Mouse (Mus musculus): ENCODE measurements around the gene Cacnb2. TPM values are rescaled to one million over a fixed set of nuclear protein-coding genes. Genes with fewer than 3 reads are reported as not detected.

Cacnb2 gene
- polyA plus RNA-seq, 1 experiment from 2014 or later: 3.3 TPM

GRCm38 (mm10) chr2:14801446-14802046, 198.7 kb downstream of the Cacnb2 start:
- no peak overlapping the region for H3K4me2 ChIP-seq (replicated peaks)
- no peak overlapping the region for H3K27ac ChIP-seq (replicated peaks)
- no peaks in the 10 kb centered on the region for H3K9me3 ChIP-seq
- no peaks in the 10 kb centered on the region for H3K27me3 ChIP-seq
- H3K4me3 ChIP-seq: no peak overlapping the region
- no peak overlapping the region for H3K9ac ChIP-seq (replicated peaks)
- H3K36me3 ChIP-seq: no peaks in the 10 kb centered on the region
- 90% methylated on average over 4 of the region's 4 CpGs for WGBS
- no peak for ATAC-seq (replicated peaks)
- H3K4me1 ChIP-seq: no peaks in the 10 kb centered on the region

GRCm38 (mm10) chr2:14807650-14808347, 204.9 kb downstream of the Cacnb2 start:
- H3K27me3 ChIP-seq: no peaks in the 10 kb centered on the region
- peaks cover 5% of the 10 kb centered on the region; the same call in 1 of the 2 replicates for H3K4me1 ChIP-seq
- H3K9ac ChIP-seq (replicated peaks): no peak overlapping the region
- no peaks in the 10 kb centered on the region for H3K36me3 ChIP-seq
- H3K4me3 ChIP-seq: no peak overlapping the region
- 0 out of 2 replicates have a peak overlapping the region, but pooled peaks have one; percentile 28 for H3K27ac ChIP-seq (replicated peaks)
- peak; percentile 68; the same call in 1 of the 2 replicates for ATAC-seq (replicated peaks)
- no peak overlapping the region for H3K4me2 ChIP-seq (replicated peaks)
- WGBS: 40% methylated on average over 6 of the region's 6 CpGs
- no peaks in the 10 kb centered on the region for H3K9me3 ChIP-seq

- Histone ChIP-seq H3K36me3 (no peaks in the 10 kb centered on the region), H3K4me2 (replicated peaks) (no peak overlapping the region), H3K4me3 (no peak overlapping the region), H3K9me3 (no peaks in the 10 kb centered on the region), H3K4me1 (no peaks in the 10 kb centered on the region), H3K27me3 (no peaks in the 10 kb centered on the region), H3K27ac (replicated peaks) (no peak overlapping the region), H3K9ac (replicated peaks) (no peak overlapping the region)
- no peak for ATAC-seq (replicated peaks)
Measured at GRCm38 (mm10) chr2:14814977-14815376, 212.1 kb downstream of the Cacnb2 start.

- no peak overlapping the region for H3K27ac ChIP-seq (replicated peaks)
- no peak overlapping the region for H3K4me3 ChIP-seq
- no peak overlapping the region for H3K9ac ChIP-seq (replicated peaks)
- peaks cover under 1% of the 10 kb centered on the region; the same call in 1 of the 2 replicates for H3K4me1 ChIP-seq
- no peaks in the 10 kb centered on the region for H3K27me3 ChIP-seq
- ATAC-seq (replicated peaks): no peak
- 44% methylated on average over 1 of the region's 1 CpGs for WGBS
- no peak overlapping the region for H3K4me2 ChIP-seq (replicated peaks)
- no peaks in the 10 kb centered on the region for H3K9me3 ChIP-seq
- no peaks in the 10 kb centered on the region for H3K36me3 ChIP-seq
Measured at GRCm38 (mm10) chr2:14818651-14819050, 215.8 kb downstream of the Cacnb2 start.

GRCm38 (mm10) chr2:14820946-14821345, 218.1 kb downstream of the Cacnb2 start:
- H3K4me2 ChIP-seq (replicated peaks): no peak overlapping the region
- no peak overlapping the region for H3K9ac ChIP-seq (replicated peaks)
- no peak overlapping the region for H3K27ac ChIP-seq (replicated peaks)
- peaks cover 3% of the 10 kb centered on the region; the same call in 1 of the 2 replicates for H3K4me1 ChIP-seq
- no peaks in the 10 kb centered on the region for H3K9me3 ChIP-seq
- ATAC-seq (replicated peaks): no peak
- H3K27me3 ChIP-seq: no peaks in the 10 kb centered on the region
- no peak overlapping the region for H3K4me3 ChIP-seq
- no peaks in the 10 kb centered on the region for H3K36me3 ChIP-seq
- 90% methylated on average over 2 of the region's 2 CpGs for WGBS

- Histone ChIP-seq H3K9me3 (no peaks in the 10 kb centered on the region), H3K4me3 (no peak overlapping the region), H3K4me2 (replicated peaks) (no peak overlapping the region), H3K27ac (replicated peaks) (no peak overlapping the region), H3K36me3 (no peaks in the 10 kb centered on the region), H3K27me3 (no peaks in the 10 kb centered on the region), H3K9ac (replicated peaks) (no peak overlapping the region), H3K4me1 (peaks cover 3% of the 10 kb centered on the region; the same call in 1 of the 2 replicates)
- 0 out of 2 replicates have a peak, but pooled peaks have one; percentile 39 for ATAC-seq (replicated peaks)
Measured at GRCm38 (mm10) chr2:14823105-14823504, 220.2 kb downstream of the Cacnb2 start.

GRCm38 (mm10) chr2:14823816-14824348, 221.0 kb downstream of the Cacnb2 start:
- ATAC-seq (replicated peaks): peak; percentile 71
- no peak overlapping the region for H3K9ac ChIP-seq (replicated peaks)
- WGBS: 45% methylated on average over 11 of the region's 11 CpGs
- H3K4me1 ChIP-seq: peaks cover 3% of the 10 kb centered on the region; the same call in 1 of the 2 replicates
- no peak overlapping the region for H3K4me3 ChIP-seq
- H3K4me2 ChIP-seq (replicated peaks): no peak overlapping the region
- no peak overlapping the region for H3K27ac ChIP-seq (replicated peaks)
- H3K9me3 ChIP-seq: no peaks in the 10 kb centered on the region
- H3K36me3 ChIP-seq: no peaks in the 10 kb centered on the region
- H3K27me3 ChIP-seq: no peaks in the 10 kb centered on the region

- WGBS: 20% methylated on average over 4 of the region's 4 CpGs
- Histone ChIP-seq H3K9ac (replicated peaks) (no peak overlapping the region), H3K4me2 (replicated peaks) (no peak overlapping the region)
Measured at GRCm38 (mm10) chr2:14825146-14825545, 222.3 kb downstream of the Cacnb2 start.

GRCm38 (mm10) chr2:14829451-14829850, 226.6 kb downstream of the Cacnb2 start:
- no peak overlapping the region for H3K4me2 ChIP-seq (replicated peaks)
- WGBS: 64% methylated on average over 3 of the region's 3 CpGs
- no peak overlapping the region for H3K9ac ChIP-seq (replicated peaks)
- H3K4me1 ChIP-seq: no peaks in the 10 kb centered on the region
- no peak for ATAC-seq (replicated peaks)
- no peak overlapping the region for H3K27ac ChIP-seq (replicated peaks)
- no peaks in the 10 kb centered on the region for H3K27me3 ChIP-seq
- no peak overlapping the region for H3K4me3 ChIP-seq
- no peaks in the 10 kb centered on the region for H3K9me3 ChIP-seq
- H3K36me3 ChIP-seq: no peaks in the 10 kb centered on the region

More at GRCm38 (mm10) chr2:14825146-14825545, 222.3 kb downstream of the Cacnb2 start:
- H3K9me3 ChIP-seq: no peaks in the 10 kb centered on the region
- H3K27ac ChIP-seq (replicated peaks): no peak overlapping the region
- ATAC-seq (replicated peaks): no peak
- no peaks in the 10 kb centered on the region for H3K27me3 ChIP-seq
- H3K4me3 ChIP-seq: no peak overlapping the region
- H3K36me3 ChIP-seq: no peaks in the 10 kb centered on the region
- peaks cover 3% of the 10 kb centered on the region; the same call in 1 of the 2 replicates for H3K4me1 ChIP-seq

- Histone ChIP-seq H3K36me3 (no peaks in the 10 kb centered on the region), H3K4me2 (replicated peaks) (no peak overlapping the region), H3K9ac (replicated peaks) (no peak overlapping the region), H3K9me3 (no peaks in the 10 kb centered on the region), H3K27me3 (no peaks in the 10 kb centered on the region), H3K27ac (replicated peaks) (no peak overlapping the region), H3K4me3 (no peak overlapping the region), H3K4me1 (no peaks in the 10 kb centered on the region)
- 73% methylated on average over 2 of the region's 2 CpGs for WGBS
- ATAC-seq (replicated peaks): no peak
Measured at GRCm38 (mm10) chr2:14831308-14831707, 228.4 kb downstream of the Cacnb2 start.

GRCm38 (mm10) chr2:14834700-14835317, 231.9 kb downstream of the Cacnb2 start:
- Histone ChIP-seq H3K27ac (replicated peaks) (no peak overlapping the region), H3K4me1 (no peaks in the 10 kb centered on the region), H3K4me3 (no peak overlapping the region), H3K9me3 (no peaks in the 10 kb centered on the region), H3K36me3 (no peaks in the 10 kb centered on the region), H3K9ac (replicated peaks) (no peak overlapping the region), H3K27me3 (no peaks in the 10 kb centered on the region), H3K4me2 (replicated peaks) (no peak overlapping the region)
- 82% methylated on average over 5 of the region's 5 CpGs for WGBS
- ATAC-seq (replicated peaks): no peak

- H3K27ac ChIP-seq (replicated peaks): no peak overlapping the region
- H3K4me1 ChIP-seq: no peaks in the 10 kb centered on the region
- H3K36me3 ChIP-seq: no peaks in the 10 kb centered on the region
- no peak overlapping the region for H3K4me3 ChIP-seq
- H3K9ac ChIP-seq (replicated peaks): no peak overlapping the region
- ATAC-seq (replicated peaks): no peak
- 50% methylated on average over 1 of the region's 1 CpGs for WGBS
- no peaks in the 10 kb centered on the region for H3K27me3 ChIP-seq
- no peaks in the 10 kb centered on the region for H3K9me3 ChIP-seq
- H3K4me2 ChIP-seq (replicated peaks): no peak overlapping the region
Measured at GRCm38 (mm10) chr2:14841272-14841671, 238.4 kb downstream of the Cacnb2 start.

All from forebrain, embryonic 15.5 days (tissue).